Mouse (Mus musculus): Measurements from ENCODE around the gene Bcr. TPM values are rescaled to one million over a fixed set of nuclear protein-coding genes. Genes with fewer than 3 reads are reported as not detected.
A peak's percentile ranks its signal among the peaks of the same experiment; 100 is the strongest.
"Not testable (repeated sequence)": the region's sequence is repeated elsewhere in the genome, so short reads cannot be mapped to it uniquely, and the experiment has no call there.

Gene Bcr
- polyA plus RNA-seq, 1 experiment = 51.9 TPM

DNA sequence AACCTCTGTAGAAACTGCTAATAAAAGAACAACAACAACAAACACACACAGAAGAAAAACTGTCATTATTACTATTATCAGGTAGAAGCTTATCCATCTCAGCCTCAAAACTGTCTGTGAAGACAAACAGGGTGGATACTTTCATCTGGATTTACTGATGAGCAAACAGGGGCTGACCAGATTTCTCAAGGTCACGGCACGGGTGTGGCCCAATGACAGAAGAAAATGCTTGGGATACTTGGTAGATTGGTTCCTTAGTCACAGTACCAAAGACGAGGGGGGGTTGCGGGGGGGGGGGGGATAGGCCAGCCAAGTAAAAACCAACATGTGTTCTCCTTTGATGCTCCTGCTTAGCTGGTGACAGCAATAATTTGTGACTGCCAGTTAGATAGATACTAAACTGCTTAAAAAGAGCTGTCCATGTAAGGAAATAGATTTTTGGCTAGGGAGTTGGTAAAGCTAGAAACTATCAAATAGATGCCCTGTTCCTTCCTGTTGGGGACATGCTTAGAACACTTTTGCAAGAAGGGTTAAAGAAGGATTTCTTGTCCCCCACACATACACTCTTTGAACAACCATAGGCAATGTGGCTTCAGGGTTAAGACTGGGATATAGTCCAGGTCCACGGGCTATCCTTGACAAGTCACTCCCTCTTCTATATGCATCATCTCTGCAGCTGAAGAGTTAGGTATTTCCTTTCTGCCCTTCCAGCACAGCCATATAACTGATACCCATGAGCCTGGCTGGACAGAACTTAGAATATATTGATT is 28.9 kb upstream of the Bcr start:
- 62% methylated on average over 5 of the region's 5 CpGs for WGBS
- DNase-seq = no peak
- TF ChIP-seq CTCF (IDR thresholded peaks at IDR 0.05; ENCODE audit: insufficient read depth, low read length) = no peak
- TF ChIP-seq POLR2A (IDR thresholded peaks at IDR 0.05; ENCODE audit: borderline replicate concordance, extremely low read depth, low read depth, low read length) = no peak
- Histone ChIP-seq H3K4me3 (replicated peaks; ENCODE audit: extremely low read depth, low read depth, low read length) (no peak overlapping the region), H3K4me1 (ENCODE audit: control insufficient read depth, insufficient read depth, low read length) (no peaks in the 10 kb centered on the region)

GRCm38 (mm10) chr10:75032395-75032794 is 28.0 kb upstream of the Bcr start, which contains the start of gene Rsph14:
Gene Rsph14 (minus strand): TSS chr10:75032586.
- TF ChIP-seq POLR2A (IDR thresholded peaks at IDR 0.05; ENCODE audit: borderline replicate concordance, extremely low read depth, low read depth, low read length) (no peak), CTCF (IDR thresholded peaks at IDR 0.05; ENCODE audit: insufficient read depth, low read length) (no peak)
- 25% methylated on average over 10 of the region's 10 CpGs for WGBS
- DNase-seq = peak; percentile 44
- no peak within 1 kb of the TSS for H3K4me3 ChIP-seq (replicated peaks; ENCODE audit: extremely low read depth, low read depth, low read length)
- peaks cover 2% of the 10 kb centered on the region; the same call in 1 of the 2 replicates for H3K4me1 ChIP-seq (ENCODE audit: control insufficient read depth, insufficient read depth, low read length)

DNA sequence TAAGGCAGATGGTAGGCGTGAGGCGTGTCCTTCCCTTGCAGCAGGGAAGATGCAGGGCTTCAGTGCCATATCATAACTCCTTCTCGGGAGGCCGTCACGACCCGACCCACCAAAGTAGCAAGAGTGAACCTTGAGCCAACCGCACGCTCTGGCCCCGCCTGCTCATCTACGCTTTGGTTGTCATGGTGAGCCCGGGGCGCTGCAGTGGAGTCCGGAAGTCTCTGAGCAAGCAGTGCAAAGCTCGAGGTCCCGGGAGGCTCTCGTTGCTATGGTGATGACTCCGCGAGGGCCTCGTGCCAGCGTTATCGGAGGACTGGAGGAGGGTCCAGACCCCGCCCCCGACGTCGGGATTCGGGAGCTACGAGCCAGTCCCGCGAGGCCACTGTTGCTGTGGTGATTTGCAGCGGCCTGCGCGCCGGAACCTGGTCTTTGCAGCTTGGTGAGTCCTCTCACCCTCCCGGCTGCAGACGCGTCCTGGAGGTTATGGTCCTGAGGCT is 23.5 kb upstream of the Bcr start, which contains the start of gene Rab36:
TSS of gene Rab36 (plus strand) at position 176 of the 497 bp plus-strand sequence.
- WGBS = 1% methylated on average over 36 of the region's 36 CpGs
- TF ChIP-seq CTCF (IDR thresholded peaks at IDR 0.05; ENCODE audit: insufficient read depth, low read length) = no peak
- no peak; the same call in 1 of the 2 replicates for TF ChIP-seq POLR2A (IDR thresholded peaks at IDR 0.05; ENCODE audit: borderline replicate concordance, extremely low read depth, low read depth, low read length)
- peak; percentile 75 for DNase-seq
- peak within 1 kb of the TSS; percentile 60 for H3K4me3 ChIP-seq (replicated peaks; ENCODE audit: extremely low read depth, low read depth, low read length)
- peaks cover 2% of the 10 kb centered on the region; the same call in 1 of the 2 replicates for H3K4me1 ChIP-seq (ENCODE audit: control insufficient read depth, insufficient read depth, low read length)

DNA sequence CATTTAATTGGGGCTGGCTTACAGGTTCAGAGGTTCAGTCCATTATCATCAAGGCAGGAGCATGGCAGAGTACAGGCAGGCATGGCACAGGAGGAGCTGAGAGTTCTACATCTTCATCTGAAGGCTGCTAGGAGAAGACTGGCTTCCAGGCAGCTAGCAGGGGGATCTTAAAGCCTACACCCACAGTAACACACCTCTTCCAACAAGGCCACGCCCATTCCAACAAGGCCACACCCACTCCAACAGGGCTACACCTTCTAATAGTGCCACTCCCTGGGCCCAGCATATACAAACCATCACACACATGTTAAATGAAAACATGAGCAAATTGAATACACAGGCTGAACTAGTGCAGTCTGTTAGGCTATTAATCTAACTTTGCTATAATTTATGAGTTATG is 18.3 kb upstream of the Bcr start:
- H3K4me3 ChIP-seq (replicated peaks; ENCODE audit: extremely low read depth, low read depth, low read length); H3K4me1 ChIP-seq (ENCODE audit: control insufficient read depth, insufficient read depth, low read length); DNase-seq: not testable (repeated sequence)
- WGBS = 4% methylated on average over 1 of the region's 1 CpGs

DNA sequence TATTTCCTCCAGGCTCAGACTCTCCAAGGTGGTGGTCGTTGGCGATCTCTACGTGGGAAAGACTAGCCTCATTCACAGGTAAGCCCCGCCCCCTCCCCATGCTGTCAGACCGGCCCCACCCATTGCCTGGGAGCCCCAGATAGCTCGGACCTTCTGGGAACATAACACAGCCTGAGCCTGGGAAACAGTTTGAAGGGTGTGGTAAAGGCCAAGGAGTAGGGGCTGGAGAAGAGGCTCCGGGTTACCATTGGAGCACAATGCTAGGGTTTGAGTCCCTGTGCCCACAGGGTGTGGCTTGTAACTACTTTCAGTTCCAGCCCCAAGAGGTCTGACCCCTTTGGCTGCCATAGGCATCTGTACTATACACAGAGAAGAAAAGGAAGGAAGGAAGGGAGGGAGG is 15.9 kb upstream of the Bcr start:
- no peak for DNase-seq
- 36% methylated on average over 7 of the region's 7 CpGs for WGBS
- Histone ChIP-seq H3K4me1 (ENCODE audit: control insufficient read depth, insufficient read depth, low read length) (no peaks in the 10 kb centered on the region), H3K4me3 (replicated peaks; ENCODE audit: extremely low read depth, low read depth, low read length) (no peak overlapping the region)
- TF ChIP-seq CTCF (IDR thresholded peaks at IDR 0.05; ENCODE audit: insufficient read depth, low read length) = no peak

- DNase-seq = no peak
- no peak for TF ChIP-seq CTCF (IDR thresholded peaks at IDR 0.05; ENCODE audit: insufficient read depth, low read length)
- no peaks in the 10 kb centered on the region for H3K4me1 ChIP-seq (ENCODE audit: control insufficient read depth, insufficient read depth, low read length)
- WGBS = 91% methylated on average over 15 of the region's 15 CpGs
- no peak overlapping the region for H3K4me3 ChIP-seq (replicated peaks; ENCODE audit: extremely low read depth, low read depth, low read length)
These were observed 14.6 kb upstream of the Bcr start for GRCm38 (mm10) chr10:75045831-75046230.

GRCm38 (mm10) chr10:75048711-75049110 is 11.7 kb upstream of the Bcr start:
- 92% methylated on average over 7 of the region's 7 CpGs for WGBS
- no peak for TF ChIP-seq POLR2A (IDR thresholded peaks at IDR 0.05; ENCODE audit: borderline replicate concordance, extremely low read depth, low read depth, low read length)

GRCm38 (mm10) chr10:75051364-75052074 is 8.9 kb upstream of the Bcr start:
- H3K4me3 ChIP-seq (replicated peaks; ENCODE audit: extremely low read depth, low read depth, low read length) = no peak overlapping the region
- 0 out of 2 replicates have a peak, but pooled peaks cover 2% of the 10 kb centered on the region for H3K4me1 ChIP-seq (ENCODE audit: control insufficient read depth, insufficient read depth, low read length)
- TF ChIP-seq POLR2A (IDR thresholded peaks at IDR 0.05; ENCODE audit: borderline replicate concordance, extremely low read depth, low read depth, low read length) = no peak
- no peak for TF ChIP-seq CTCF (IDR thresholded peaks at IDR 0.05; ENCODE audit: insufficient read depth, low read length)
- 91% methylated on average over 21 of the region's 21 CpGs for WGBS
- no peak for DNase-seq

More at GRCm38 (mm10) chr10:75048711-75049110, 11.7 kb upstream of the Bcr start:
- no peak for DNase-seq
- Histone ChIP-seq H3K4me1 (ENCODE audit: control insufficient read depth, insufficient read depth, low read length) (no peaks in the 10 kb centered on the region), H3K4me3 (replicated peaks; ENCODE audit: extremely low read depth, low read depth, low read length) (no peak overlapping the region)

DNA sequence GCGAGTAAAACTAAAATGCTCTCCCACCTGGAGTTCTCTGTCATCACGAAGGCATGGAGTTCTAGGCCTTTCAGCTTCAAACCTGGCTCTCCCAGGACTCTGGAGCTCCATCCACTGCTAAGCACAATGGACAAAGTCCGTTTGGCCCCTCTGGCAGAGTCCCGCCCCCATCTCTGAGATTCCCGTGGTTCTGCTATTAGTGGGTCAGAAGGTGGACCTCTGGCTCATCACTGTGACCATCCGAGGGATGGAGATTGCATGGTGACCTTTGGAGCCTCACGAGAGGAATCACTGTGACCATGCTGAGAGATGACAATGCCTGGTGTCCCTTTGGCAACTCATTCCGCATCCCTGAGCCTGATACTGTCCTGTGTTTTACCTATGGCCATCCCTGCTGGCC is 7.5 kb upstream of the Bcr start:
- no peak for TF ChIP-seq POLR2A (IDR thresholded peaks at IDR 0.05; ENCODE audit: borderline replicate concordance, extremely low read depth, low read depth, low read length)
- TF ChIP-seq CTCF (IDR thresholded peaks at IDR 0.05; ENCODE audit: insufficient read depth, low read length) = no peak
- no peak for DNase-seq
- 0 out of 2 replicates have a peak, but pooled peaks cover 2% of the 10 kb centered on the region for H3K4me1 ChIP-seq (ENCODE audit: control insufficient read depth, insufficient read depth, low read length)
- no peak overlapping the region for H3K4me3 ChIP-seq (replicated peaks; ENCODE audit: extremely low read depth, low read depth, low read length)
- WGBS = 77% methylated on average over 8 of the region's 8 CpGs

GRCm38 (mm10) chr10:75053655-75054054 is 6.7 kb upstream of the Bcr start:
- Histone ChIP-seq H3K4me1 (ENCODE audit: control insufficient read depth, insufficient read depth, low read length) (0 out of 2 replicates have a peak, but pooled peaks cover 2% of the 10 kb centered on the region), H3K4me3 (replicated peaks; ENCODE audit: extremely low read depth, low read depth, low read length) (no peak overlapping the region)
- no peak for DNase-seq
- WGBS = 71% methylated on average over 4 of the region's 4 CpGs
- TF ChIP-seq POLR2A (IDR thresholded peaks at IDR 0.05; ENCODE audit: borderline replicate concordance, extremely low read depth, low read depth, low read length) (no peak), CTCF (IDR thresholded peaks at IDR 0.05; ENCODE audit: insufficient read depth, low read length) (no peak)
